Mouse (Mus musculus) cerebellum, adult 2 months (tissue): ENCODE results near the gene Qars.

Source experiments
- CTCF ChIP-seq: fragments of 200-500 bp; IDR thresholded peaks from 2 replicates; pipeline ENCODE4 v1.5.1; 2011; ENCODE audit warnings: low read depth, mild to moderate bottlenecking, control low read depth, low read length, moderate library complexity, borderline replicate concordance; ENCODE audit not compliant: insufficient read depth
- POLR2A ChIP-seq: fragments of 200-500 bp; IDR thresholded peaks from 2 replicates; pipeline ENCODE4 v1.6.1; 2011; ENCODE audit warnings: low read length, control low read depth, borderline replicate concordance; ENCODE audit not compliant: insufficient read depth

DNA sequence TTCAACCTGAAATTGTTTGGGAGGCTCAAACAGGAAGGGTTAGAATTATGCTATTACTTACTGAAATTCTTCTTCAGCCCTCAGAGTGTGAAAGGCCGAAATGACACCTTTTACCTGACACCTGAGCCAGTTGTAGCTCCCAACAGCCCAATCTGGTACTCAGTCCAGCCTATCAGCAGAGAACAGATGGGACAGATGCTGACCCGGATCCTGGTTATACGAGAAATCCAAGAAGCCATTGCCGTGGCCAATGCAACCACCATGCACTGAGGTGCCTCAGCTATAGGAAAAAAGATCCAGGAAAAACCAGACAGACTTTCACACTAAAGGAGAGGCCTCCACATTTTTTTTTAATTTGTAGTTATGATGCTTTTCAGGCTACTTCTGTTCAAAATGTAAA is 51.7 kb downstream of the Qars start:
- no peak for TF ChIP-seq POLR2A
- TF ChIP-seq CTCF = no peak
